Mouse (Mus musculus): Measurements from ENCODE around the gene Cldn15.

- peak; percentile 66 for TF ChIP-seq CTCF (IDR thresholded peaks at IDR 0.05; ENCODE audit: low read depth)
- TF ChIP-seq EP300 (optimal IDR thresholded peaks at IDR 0.05): no peak
These were observed 30.3 kb upstream of the Cldn15 start for GRCm38 (mm10) chr5:136935905-136936695.
